Mouse (Mus musculus): ENCODE data around the gene Ptcd1. TPM values are rescaled to one million over a fixed set of nuclear protein-coding genes. Genes with fewer than 3 reads are reported as not detected.
"Not testable (repeated sequence)": the region's sequence is repeated elsewhere in the genome, so short reads cannot be mapped to it uniquely, and the experiment has no call there.

The Ptcd1 gene
- total RNA-seq, 4 experiments from 2014 or later = 26.0 to 29.3 (median 26.9) TPM

- no peak for DNase-seq (ENCODE audit: low spot score)
These were observed 2.2 kb downstream of the Ptcd1 start for GRCm38 (mm10) chr5:145164710-145165109.

DNA sequence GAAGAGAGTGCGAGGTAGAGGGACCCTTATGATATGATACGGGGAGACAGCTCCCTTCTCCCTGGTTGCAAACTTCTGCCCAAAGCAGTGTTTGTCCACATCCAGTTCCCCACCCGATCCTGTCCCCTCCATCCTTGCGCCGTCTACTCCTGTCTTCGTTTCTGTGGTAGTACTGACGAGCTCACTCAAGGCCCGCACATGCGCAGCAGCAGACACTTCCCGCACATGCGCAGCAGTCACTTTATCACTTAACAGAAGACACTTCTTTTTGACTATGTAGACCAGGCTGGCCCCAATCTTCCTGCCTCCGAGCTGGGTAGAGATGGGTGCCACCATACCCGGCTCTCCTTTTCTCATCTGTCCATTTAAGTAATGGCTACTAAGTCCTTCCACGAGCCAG lies 5.5 kb downstream of the Ptcd1 start:
- no peak for DNase-seq (ENCODE audit: low spot score)

- no peak for DNase-seq (ENCODE audit: low spot score)
These were observed 14.2 kb downstream of the Ptcd1 start for GRCm38 (mm10) chr5:145152690-145153089.

DNA sequence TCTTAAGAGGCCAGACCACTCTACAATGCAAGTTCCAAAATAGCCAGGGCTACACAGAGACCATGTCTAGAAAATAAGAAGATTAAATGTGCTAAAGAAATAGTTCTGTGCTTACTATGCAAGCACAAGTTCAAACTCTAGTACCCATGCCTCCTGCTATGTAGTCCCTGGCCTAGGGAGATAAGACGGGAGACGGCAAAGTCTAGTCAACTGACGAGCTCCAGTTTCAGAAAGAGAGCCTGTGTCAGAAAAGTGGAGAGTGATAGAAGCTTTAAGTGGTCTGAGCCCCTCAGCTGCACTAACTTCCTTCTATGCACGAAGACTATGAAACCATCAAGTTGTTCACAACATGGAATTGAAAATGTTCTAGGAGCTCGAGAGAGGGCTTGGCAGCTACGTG lies 17.6 kb downstream of the Ptcd1 start:
- DNase-seq (ENCODE audit: low spot score) = no peak

GRCm38 (mm10) chr5:145147748-145148147 lies 19.2 kb downstream of the Ptcd1 start:
- no peak for DNase-seq (ENCODE audit: low spot score)

DNA sequence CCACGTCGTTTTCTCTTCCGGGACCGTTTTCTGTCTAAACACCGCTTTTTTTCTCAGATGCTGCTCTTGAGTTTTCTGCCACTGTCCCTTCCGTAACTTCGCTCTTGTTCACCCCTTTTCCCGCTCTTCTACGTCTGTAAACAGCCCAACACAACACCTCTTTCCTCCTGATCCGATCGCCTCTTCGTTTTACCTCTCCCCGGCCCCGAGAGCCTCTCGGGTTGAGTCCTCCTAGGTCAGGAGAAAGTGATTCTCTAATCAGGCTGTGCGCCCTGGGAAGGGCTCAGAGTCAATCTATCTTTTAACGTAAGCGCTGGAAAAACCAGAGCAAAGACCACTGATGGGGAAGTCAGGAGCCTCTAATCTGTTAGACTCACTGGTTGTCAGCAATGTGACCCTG lies 26.3 kb downstream of the Ptcd1 start:
- no peak for DNase-seq (ENCODE audit: low spot score)

- DNase-seq (ENCODE audit: low spot score) = peak; percentile 96
These were observed 27.1 kb downstream of the Ptcd1 start, which contains the start of the genes Pdap1 and Bud31 for GRCm38 (mm10) chr5:145139571-145140519. Pdap1 (minus strand) TSS chr5:145140238. Bud31 (plus strand) TSS chr5:145140362.

GRCm38 (mm10) chr5:145138836-145139235 lies 28.1 kb downstream of the Ptcd1 start:
- no peak for DNase-seq (ENCODE audit: low spot score)

GRCm38 (mm10) chr5:145133275-145133674 lies 33.6 kb downstream of the Ptcd1 start:
- DNase-seq (ENCODE audit: low spot score) = not testable (repeated sequence)

DNA sequence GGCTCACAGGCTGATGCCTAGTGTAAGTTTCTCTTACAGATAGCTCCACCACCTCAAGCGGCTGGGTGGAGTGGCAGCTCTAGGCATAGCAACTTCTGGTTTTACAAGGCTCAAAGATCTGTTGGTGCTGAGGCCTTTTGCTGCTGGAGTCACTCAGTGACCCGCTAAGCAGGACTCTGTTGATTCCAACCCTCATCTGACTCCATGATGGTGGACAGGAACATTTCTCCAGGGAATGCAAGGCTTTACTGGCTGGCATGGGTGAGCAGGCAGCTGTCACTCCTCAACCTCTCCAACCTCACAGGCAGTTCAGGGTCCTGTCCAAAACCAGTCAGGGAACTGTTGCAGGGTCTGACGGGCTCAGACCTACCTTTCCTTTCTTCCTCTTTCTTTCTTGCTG lies 35.9 kb downstream of the Ptcd1 start:
- DNase-seq (ENCODE audit: low spot score) = no peak

DNA sequence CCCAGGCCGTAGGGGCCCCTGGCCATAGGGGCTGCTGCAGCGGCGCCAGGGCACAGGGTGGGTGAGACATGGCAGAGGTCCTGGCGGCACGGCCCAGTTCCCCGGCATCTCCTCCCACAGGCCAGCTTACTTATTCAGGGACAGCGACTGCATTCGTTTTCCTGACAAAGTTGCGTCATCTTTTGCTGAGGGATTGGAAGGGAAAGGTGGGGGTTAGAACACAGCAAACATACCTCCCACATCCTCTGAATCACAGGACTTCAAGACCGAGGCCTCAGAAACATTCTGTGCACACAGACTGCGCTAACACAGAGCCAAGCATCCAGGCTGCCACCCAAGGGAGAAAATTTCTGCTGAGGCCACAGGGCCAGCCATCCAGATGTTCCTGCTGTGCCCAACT lies 36.7 kb downstream of the Ptcd1 start:
- DNase-seq (ENCODE audit: low spot score) = no peak

GRCm38 (mm10) chr5:145129773-145130172 lies 37.1 kb downstream of the Ptcd1 start:
- DNase-seq (ENCODE audit: low spot score) = not testable (repeated sequence)

DNA sequence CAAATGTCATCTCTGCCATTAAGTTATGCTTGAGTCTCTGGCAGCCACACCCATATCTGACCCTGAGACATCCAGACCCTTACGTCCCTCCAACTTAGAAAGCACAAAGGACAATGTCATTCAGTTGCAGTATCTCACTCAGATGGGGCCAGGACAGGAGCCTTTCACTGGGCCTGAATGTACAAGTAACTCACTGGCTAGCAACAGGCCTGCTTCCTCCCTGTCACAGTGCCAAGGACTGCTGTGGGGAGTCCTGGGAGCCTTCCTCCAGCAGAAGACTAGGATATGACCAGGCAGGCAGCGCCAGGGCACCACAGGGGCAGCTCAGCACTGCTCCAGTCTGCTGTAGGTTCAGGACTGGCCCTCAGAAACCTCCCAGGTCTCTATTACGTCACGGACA lies 37.8 kb downstream of the Ptcd1 start:
- peak; percentile 41 for DNase-seq (ENCODE audit: low spot score)

- DNase-seq (ENCODE audit: low spot score) = no peak
These were observed 40.3 kb downstream of the Ptcd1 start for GRCm38 (mm10) chr5:145126580-145126979.

GRCm38 (mm10) chr5:145123396-145123795 lies 43.5 kb downstream of the Ptcd1 start:
- no peak for DNase-seq (ENCODE audit: low spot score)

DNA sequence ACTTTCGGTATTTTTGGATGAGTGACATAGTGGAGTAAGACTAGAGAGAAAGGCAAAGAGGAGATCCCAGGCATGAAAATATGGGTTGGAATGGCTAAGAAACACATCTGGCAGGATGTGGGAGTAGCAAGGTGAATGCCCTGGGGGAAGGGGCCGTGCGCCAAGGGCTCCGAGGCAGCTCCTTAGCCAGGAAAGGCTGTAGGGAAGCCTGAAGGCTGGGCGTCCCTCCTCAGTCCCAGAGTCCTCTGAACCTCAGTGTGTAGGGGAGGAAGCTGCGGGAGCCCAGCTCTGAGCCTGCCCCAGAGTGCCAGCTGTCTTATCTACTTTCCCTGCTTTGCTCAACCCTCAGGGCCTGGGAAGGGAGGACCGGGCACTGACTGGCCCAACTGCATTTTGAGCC lies 46.0 kb downstream of the Ptcd1 start:
- DNase-seq (ENCODE audit: low spot score) = no peak

DNA sequence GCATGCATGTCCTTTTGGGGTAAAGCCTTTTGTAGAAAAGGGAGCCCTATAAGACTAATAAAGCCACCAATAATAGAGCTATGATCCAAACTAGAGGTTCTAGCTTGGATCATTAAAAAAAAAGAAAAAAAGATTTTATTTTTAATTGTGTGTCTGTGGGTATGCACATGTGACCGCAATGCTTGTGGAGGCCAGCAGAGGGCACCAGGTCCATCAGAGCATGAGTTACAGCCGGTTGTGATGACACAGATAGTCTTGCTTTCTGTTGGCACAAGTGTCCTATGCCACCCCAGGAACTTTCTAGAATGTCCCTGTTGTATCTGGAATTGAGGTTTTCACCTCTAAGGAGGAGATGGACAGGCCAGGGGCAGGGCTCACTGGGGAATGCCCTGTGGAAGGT lies 47.5 kb downstream of the Ptcd1 start:
- DNase-seq (ENCODE audit: low spot score) = no peak

DNA sequence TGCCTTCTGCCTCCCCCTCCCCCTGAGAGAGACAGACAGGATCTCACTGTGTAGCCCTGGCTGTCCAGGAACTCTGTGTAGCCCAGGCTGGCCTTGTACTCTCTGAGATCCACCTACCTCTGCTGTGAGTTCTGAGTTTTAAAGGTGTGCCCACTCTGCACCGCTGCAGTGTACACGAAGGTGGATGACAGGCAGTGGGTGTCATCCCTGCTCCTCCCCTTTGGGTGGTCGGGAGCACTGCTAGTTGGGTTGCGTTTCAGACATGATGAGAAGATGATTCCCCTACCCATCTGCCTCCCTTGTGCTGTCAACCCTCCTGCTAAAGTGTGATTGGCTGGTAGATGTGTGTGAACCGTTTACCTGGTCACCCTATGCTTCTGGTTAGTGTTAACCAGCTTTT lies 48.4 kb downstream of the Ptcd1 start:
- no peak for DNase-seq (ENCODE audit: low spot score)

DNA sequence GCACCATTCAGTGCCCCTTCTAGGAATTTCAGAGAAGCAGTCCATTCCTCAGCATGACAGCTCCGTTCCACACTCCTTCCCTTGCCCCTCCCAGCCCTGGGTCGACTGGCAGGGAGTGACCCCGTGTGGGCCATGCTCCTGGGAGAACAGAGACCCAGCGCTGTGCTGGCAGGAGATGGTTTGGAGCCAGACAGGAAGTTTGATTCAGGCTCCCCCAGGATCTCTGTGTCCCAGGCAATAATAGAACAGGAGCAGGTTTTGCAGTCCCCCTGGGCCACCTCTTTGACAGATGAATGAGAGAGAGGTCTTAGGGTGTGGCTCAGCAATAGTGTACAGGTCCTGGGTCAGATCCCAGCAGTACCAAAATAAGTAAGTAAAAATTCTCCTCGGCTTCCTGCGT lies 48.9 kb downstream of the Ptcd1 start:
- no peak for DNase-seq (ENCODE audit: low spot score)

GRCm38 (mm10) chr5:145116916-145117315 lies 50.0 kb downstream of the Ptcd1 start:
- DNase-seq (ENCODE audit: low spot score) = peak; percentile 77

GRCm38 (mm10) chr5:145116316-145116715 lies 50.6 kb downstream of the Ptcd1 start:
- peak; percentile 83 for DNase-seq (ENCODE audit: low spot score)

- no peak for DNase-seq (ENCODE audit: low spot score)
These were observed 51.2 kb downstream of the Ptcd1 start for GRCm38 (mm10) chr5:145115736-145116135.
